Mouse (Mus musculus): ENCODE data around the gene Nfatc2. TPM values are rescaled to one million over a fixed set of nuclear protein-coding genes. Genes with fewer than 3 reads are reported as not detected.

Gene Nfatc2
- polyA plus RNA-seq, 1 experiment from 2014 or later = 2.0 TPM

DNA sequence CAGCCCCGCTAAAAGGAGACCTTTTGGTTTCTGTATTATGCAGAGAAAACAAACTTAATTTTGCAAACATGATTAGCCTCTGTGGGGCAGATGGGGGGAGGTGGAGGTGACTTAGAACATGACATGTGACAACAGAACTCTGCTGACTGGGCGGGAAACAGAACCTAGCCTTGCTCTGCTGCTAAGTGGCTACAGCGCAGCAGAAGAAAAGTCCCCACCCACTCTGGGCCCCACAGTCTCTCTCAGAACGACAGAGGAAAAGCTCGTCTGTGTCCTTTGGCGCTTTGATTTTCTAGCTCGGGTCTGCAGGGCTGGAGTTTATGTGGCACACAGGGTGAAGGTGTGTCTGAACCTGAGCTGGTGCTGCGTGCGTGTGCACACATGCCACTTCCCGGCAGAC lies 26.5 kb downstream of the Nfatc2 start:
- H3K36me3 ChIP-seq (ENCODE audit: control insufficient read depth, insufficient read depth) = no peaks in the 10 kb centered on the region
- 71% methylated on average over 10 of the region's 10 CpGs for WGBS
- H3K4me2 ChIP-seq (ENCODE audit: low read length) = no peak overlapping the region
- no peaks in the 10 kb centered on the region for H3K9me3 ChIP-seq (ENCODE audit: control insufficient read depth, low read length)
- H3K4me3 ChIP-seq (replicated peaks; ENCODE audit: low read length) = no peak overlapping the region
- no peaks in the 10 kb centered on the region for H3K27me3 ChIP-seq (replicated peaks; ENCODE audit: control insufficient read depth, insufficient read depth, low read length)
- no peaks in the 10 kb centered on the region for H3K4me1 ChIP-seq (replicated peaks; ENCODE audit: control insufficient read depth, insufficient read depth, low read length)
- no peak for ATAC-seq
- H3K9ac ChIP-seq (replicated peaks; ENCODE audit: low read depth, low read length) = no peak overlapping the region
- H3K27ac ChIP-seq (ENCODE audit: low read length) = no peak overlapping the region

DNA sequence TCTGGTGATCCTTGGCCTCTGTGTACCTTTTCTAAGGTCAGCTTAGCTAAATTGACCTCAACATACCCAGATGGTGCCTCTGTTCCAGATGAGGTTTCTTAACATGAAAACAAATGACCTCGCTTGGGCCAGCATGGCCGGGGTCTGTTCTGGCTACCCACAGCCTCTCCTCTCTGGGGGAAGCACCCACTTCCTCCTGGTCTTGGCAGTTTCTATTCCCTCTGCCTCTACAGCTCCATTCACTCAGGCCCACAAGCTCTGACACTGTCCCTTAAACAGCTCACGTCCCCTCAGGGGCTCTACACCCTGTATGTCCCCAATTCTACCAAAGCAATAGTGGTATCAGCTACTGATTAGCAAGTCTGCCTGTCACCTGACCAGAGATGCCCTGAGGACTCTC lies 27.6 kb downstream of the Nfatc2 start:
- Histone ChIP-seq H3K4me3 (replicated peaks; ENCODE audit: low read length) (no peak overlapping the region), H3K36me3 (ENCODE audit: control insufficient read depth, insufficient read depth) (no peaks in the 10 kb centered on the region), H3K4me1 (replicated peaks; ENCODE audit: control insufficient read depth, insufficient read depth, low read length) (no peaks in the 10 kb centered on the region), H3K27me3 (replicated peaks; ENCODE audit: control insufficient read depth, insufficient read depth, low read length) (no peaks in the 10 kb centered on the region), H3K9me3 (ENCODE audit: control insufficient read depth, low read length) (no peaks in the 10 kb centered on the region), H3K4me2 (ENCODE audit: low read length) (no peak overlapping the region), H3K9ac (replicated peaks; ENCODE audit: low read depth, low read length) (no peak overlapping the region), H3K27ac (ENCODE audit: low read length) (no peak overlapping the region)
- 89% methylated on average over 3 of the region's 3 CpGs for WGBS
- ATAC-seq = no peak

DNA sequence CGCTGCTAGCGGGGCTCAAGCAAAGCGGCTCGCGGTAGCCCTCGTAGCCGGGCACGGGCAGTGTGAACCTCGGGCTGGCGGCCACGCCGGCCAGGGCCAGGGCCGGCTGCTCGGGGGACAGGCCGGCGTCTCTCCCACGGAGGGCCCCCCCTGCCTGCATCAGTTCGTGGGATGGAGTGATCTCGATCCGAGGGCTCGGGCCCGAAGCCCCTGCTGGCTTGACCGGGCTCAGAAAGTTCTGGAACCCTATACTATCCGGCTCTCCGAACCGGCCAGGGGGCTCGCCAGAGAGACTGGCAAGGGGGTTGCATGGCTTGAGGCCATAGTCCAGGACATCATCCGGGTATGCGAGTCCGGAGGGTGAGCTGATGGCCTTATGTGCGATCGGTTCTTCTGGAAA lies 30.2 kb downstream of the Nfatc2 start:
- WGBS = 96% methylated on average over 32 of the region's 32 CpGs
- Histone ChIP-seq H3K36me3 (ENCODE audit: control insufficient read depth, insufficient read depth) (no peaks in the 10 kb centered on the region), H3K9me3 (ENCODE audit: control insufficient read depth, low read length) (no peaks in the 10 kb centered on the region), H3K27me3 (replicated peaks; ENCODE audit: control insufficient read depth, insufficient read depth, low read length) (no peaks in the 10 kb centered on the region), H3K27ac (ENCODE audit: low read length) (no peak overlapping the region), H3K4me1 (replicated peaks; ENCODE audit: control insufficient read depth, insufficient read depth, low read length) (no peaks in the 10 kb centered on the region), H3K4me2 (ENCODE audit: low read length) (no peak overlapping the region), H3K4me3 (replicated peaks; ENCODE audit: low read length) (no peak overlapping the region), H3K9ac (replicated peaks; ENCODE audit: low read depth, low read length) (no peak overlapping the region)
- ATAC-seq = no peak

DNA sequence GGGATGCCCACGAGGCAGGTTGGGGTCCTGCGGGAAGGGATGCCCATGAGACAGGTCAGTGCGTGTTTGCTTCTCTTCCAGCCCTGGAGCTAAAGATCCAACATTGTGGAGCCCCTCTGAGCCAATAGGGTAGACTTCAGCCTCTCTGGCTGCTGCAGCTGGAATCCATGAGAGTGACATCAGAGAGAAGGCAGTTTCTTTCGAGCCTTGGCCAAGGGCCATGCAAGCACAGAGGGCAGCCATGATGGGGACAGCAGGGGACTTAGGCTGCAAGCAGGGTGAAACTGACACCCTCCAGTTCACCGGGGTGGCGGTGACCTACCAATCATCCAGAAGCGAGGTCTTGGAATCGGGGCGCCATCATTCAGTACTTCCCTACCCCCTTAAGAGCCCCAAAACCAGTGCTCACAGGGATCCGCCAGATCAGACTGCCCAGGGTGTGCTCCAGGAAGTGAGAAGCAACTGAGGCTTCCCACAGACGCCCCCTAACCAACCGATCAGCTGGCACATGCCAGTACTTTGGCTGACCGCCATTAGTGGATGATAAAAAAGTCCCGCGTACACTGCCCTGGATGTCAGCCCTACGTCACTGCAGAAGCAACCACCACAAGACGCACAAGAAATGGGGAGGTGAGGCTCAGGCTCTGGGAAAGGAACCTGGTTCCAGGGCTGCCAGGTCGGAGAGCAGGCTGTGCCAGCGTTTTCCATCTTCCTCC lies 35.8 kb downstream of the Nfatc2 start:
- Histone ChIP-seq H3K9ac (replicated peaks; ENCODE audit: low read depth, low read length) (no peak overlapping the region), H3K36me3 (ENCODE audit: control insufficient read depth, insufficient read depth) (no peaks in the 10 kb centered on the region), H3K4me2 (ENCODE audit: low read length) (no peak overlapping the region), H3K4me1 (replicated peaks; ENCODE audit: control insufficient read depth, insufficient read depth, low read length) (no peaks in the 10 kb centered on the region), H3K27ac (ENCODE audit: low read length) (no peak overlapping the region), H3K9me3 (ENCODE audit: control insufficient read depth, low read length) (no peaks in the 10 kb centered on the region), H3K4me3 (replicated peaks; ENCODE audit: low read length) (no peak overlapping the region), H3K27me3 (replicated peaks; ENCODE audit: control insufficient read depth, insufficient read depth, low read length) (no peaks in the 10 kb centered on the region)
- WGBS = 69% methylated on average over 19 of the region's 19 CpGs
- ATAC-seq = no peak

DNA sequence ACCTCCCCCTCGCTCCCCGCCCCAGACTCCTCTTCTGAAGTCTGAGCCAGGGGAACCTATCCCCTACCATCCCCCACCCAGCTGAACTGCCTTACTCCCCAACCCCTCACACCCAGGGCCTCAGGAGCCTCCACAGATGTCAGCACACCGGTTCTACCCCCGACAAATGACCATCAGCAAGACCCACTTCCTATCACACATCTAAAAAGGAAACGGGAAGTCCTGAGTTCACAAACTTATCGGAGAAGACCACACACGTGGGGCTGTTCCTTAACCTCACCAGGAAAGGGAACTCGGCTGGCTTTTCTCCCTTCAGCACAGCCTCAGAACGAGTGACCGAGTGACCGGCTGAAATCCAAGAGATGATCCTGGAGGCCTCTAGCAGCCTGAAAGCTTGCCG lies 38.3 kb downstream of the Nfatc2 start:
- H3K27me3 ChIP-seq (replicated peaks; ENCODE audit: control insufficient read depth, insufficient read depth, low read length) = no peaks in the 10 kb centered on the region
- no peak for ATAC-seq
- H3K4me2 ChIP-seq (ENCODE audit: low read length) = no peak overlapping the region
- no peaks in the 10 kb centered on the region for H3K9me3 ChIP-seq (ENCODE audit: control insufficient read depth, low read length)
- no peaks in the 10 kb centered on the region for H3K36me3 ChIP-seq (ENCODE audit: control insufficient read depth, insufficient read depth)
- WGBS = 49% methylated on average over 12 of the region's 12 CpGs
- H3K4me3 ChIP-seq (replicated peaks; ENCODE audit: low read length) = no peak overlapping the region
- H3K27ac ChIP-seq (ENCODE audit: low read length) = no peak overlapping the region
- no peak overlapping the region for H3K9ac ChIP-seq (replicated peaks; ENCODE audit: low read depth, low read length)
- no peaks in the 10 kb centered on the region for H3K4me1 ChIP-seq (replicated peaks; ENCODE audit: control insufficient read depth, insufficient read depth, low read length)

DNA sequence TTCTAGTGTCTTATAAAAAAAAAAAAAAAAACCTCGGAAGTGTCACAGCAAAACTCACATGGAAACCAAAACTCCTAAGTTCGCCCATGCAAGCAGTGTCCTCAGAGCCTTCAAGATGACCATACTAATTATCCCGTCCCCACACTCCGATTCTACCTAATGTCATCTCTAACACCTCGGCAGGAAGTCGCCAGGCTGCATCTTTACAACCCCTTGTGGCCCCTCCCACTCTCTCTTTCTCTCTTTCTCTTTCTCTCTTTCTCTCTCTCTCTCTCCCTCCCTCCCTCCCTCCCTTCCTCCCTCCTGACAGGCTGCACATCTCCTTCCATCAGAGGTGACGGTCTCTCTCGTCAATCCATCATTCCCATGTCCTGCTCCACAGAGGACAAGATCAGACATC lies 44.4 kb downstream of the Nfatc2 start:
- 74% methylated on average over 8 of the region's 8 CpGs for whole genome bisulfite sequencing
- Histone ChIP-seq H3K4me2 (ENCODE audit: low read length) (no peak overlapping the region), H3K4me1 (replicated peaks; ENCODE audit: control insufficient read depth, insufficient read depth, low read length) (peaks cover 11% of the 10 kb centered on the region), H3K27me3 (replicated peaks; ENCODE audit: control insufficient read depth, insufficient read depth, low read length) (no peaks in the 10 kb centered on the region), H3K4me3 (replicated peaks; ENCODE audit: low read length) (no peak overlapping the region), H3K9me3 (ENCODE audit: control insufficient read depth, low read length) (no peaks in the 10 kb centered on the region), H3K9ac (replicated peaks; ENCODE audit: low read depth, low read length) (no peak overlapping the region), H3K27ac (ENCODE audit: low read length) (no peak overlapping the region), H3K36me3 (ENCODE audit: control insufficient read depth, insufficient read depth) (no peaks in the 10 kb centered on the region)
- no peak for ATAC-seq

DNA sequence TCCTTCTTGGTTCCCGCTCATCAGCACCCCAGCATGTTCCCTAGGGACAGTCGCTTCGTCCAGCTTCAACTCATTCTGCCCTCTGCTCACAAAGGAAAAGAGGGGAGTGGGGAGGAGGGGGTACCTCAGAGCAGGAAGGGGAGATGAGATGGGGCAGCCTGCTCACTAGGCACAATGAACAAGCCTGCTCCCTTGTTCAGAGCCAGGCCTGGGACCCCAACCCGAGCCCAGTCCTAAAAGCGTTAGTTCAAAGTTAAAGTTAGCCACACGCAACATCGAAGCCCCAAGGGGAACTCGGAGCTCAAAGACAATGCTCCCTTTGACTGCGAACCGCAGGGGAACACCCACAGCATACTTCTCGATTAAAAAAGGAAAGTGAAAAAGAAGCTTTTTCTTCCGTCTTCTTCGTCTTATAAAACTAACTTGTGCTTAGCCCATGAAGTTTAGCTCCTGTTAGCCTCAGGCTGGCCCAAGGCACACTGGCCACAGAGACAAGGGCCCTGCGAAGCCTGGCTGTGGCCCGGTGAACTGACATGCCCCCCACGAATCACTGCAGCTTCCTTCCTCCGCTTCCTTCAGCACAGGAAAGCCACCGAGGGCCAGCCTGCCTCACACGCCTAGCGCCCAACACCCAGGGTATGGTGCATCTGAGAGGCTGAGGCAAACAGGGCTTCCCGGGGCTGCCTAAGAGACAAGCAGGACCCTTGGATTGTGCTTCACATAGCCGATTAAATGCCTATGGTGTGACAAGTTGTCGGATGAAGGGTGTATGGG lies 45.4 kb downstream of the Nfatc2 start:
- Histone ChIP-seq H3K9ac (replicated peaks; ENCODE audit: low read depth, low read length) (no peak overlapping the region), H3K9me3 (ENCODE audit: control insufficient read depth, low read length) (no peaks in the 10 kb centered on the region), H3K27ac (ENCODE audit: low read length) (no peak overlapping the region), H3K4me1 (replicated peaks; ENCODE audit: control insufficient read depth, insufficient read depth, low read length) (peaks cover 14% of the 10 kb centered on the region), H3K36me3 (ENCODE audit: control insufficient read depth, insufficient read depth) (no peaks in the 10 kb centered on the region), H3K4me2 (ENCODE audit: low read length) (no peak overlapping the region), H3K27me3 (replicated peaks; ENCODE audit: control insufficient read depth, insufficient read depth, low read length) (no peaks in the 10 kb centered on the region), H3K4me3 (replicated peaks; ENCODE audit: low read length) (no peak overlapping the region)
- ATAC-seq = no peak
- 27% methylated on average over 23 of the region's 23 CpGs for WGBS

DNA sequence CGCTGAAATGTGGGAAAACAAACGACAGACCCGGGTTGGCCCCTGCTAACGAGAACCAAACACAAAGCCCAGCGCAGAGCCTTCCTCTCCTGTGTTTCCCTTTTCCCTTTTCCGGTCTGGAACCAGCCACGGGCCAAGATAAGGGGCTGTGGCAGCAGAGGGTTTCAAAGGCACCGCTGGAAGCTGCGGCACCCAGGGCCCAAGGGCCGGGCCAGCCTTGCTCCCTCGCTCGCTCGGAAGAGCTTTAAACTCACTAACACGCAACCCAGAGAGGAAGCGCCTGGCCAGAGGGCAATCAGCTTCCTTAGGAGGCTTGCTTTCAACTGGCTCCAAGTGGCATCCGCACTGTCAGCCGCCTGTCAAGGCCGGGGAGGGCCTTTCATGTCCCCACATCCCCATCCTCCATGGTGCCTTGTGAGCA lies 47.9 kb downstream of the Nfatc2 start:
- ATAC-seq = no peak
- no peak overlapping the region for H3K4me2 ChIP-seq (ENCODE audit: low read length)
- 54% methylated on average over 17 of the region's 18 CpGs for WGBS
- H3K27me3 ChIP-seq (replicated peaks; ENCODE audit: control insufficient read depth, insufficient read depth, low read length) = no peaks in the 10 kb centered on the region
- H3K4me3 ChIP-seq (replicated peaks; ENCODE audit: low read length) = no peak overlapping the region
- H3K9me3 ChIP-seq (ENCODE audit: control insufficient read depth, low read length) = no peaks in the 10 kb centered on the region
- H3K27ac ChIP-seq (ENCODE audit: low read length) = no peak overlapping the region
- H3K4me1 ChIP-seq (replicated peaks; ENCODE audit: control insufficient read depth, insufficient read depth, low read length) = peaks cover 14% of the 10 kb centered on the region
- H3K9ac ChIP-seq (replicated peaks; ENCODE audit: low read depth, low read length) = no peak overlapping the region; the same call in 1 of the 2 replicates
- no peaks in the 10 kb centered on the region for H3K36me3 ChIP-seq (ENCODE audit: control insufficient read depth, insufficient read depth)

DNA sequence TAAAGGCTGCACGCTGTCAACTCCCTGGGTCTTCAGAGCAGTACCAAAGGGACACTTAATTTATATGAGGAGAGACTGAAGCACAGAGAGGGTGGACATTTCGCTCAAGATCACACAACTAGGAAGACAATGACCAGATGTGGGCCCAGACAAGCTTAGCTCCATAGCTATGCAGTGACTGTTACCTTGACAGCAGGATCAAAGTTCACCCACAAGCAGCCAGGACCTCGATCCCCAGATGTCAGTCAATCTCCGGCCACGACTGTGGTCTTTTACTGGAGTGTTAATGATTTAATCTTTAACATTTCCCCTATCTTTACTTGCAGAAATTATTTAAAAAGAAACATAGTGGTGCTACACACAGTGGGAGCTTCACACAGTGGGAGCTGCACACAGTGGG lies 49.1 kb downstream of the Nfatc2 start:
- no peak overlapping the region for H3K27ac ChIP-seq (ENCODE audit: low read length)
- no peak for ATAC-seq
- H3K9me3 ChIP-seq (ENCODE audit: control insufficient read depth, low read length) = no peaks in the 10 kb centered on the region

More for the DNA sequence above, 49.1 kb downstream of the Nfatc2 start:
- WGBS = 65% methylated on average over 5 of the region's 5 CpGs
- Histone ChIP-seq H3K4me1 (replicated peaks; ENCODE audit: control insufficient read depth, insufficient read depth, low read length) (peaks cover 14% of the 10 kb centered on the region), H3K36me3 (ENCODE audit: control insufficient read depth, insufficient read depth) (no peaks in the 10 kb centered on the region), H3K27me3 (replicated peaks; ENCODE audit: control insufficient read depth, insufficient read depth, low read length) (no peaks in the 10 kb centered on the region), H3K4me3 (replicated peaks; ENCODE audit: low read length) (no peak overlapping the region), H3K4me2 (ENCODE audit: low read length) (no peak overlapping the region), H3K9ac (replicated peaks; ENCODE audit: low read depth, low read length) (no peak overlapping the region)

All from forebrain, embryonic 16.5 days (tissue).